Comparison of ENCODE assay signal across 10 mouse cellular contexts in the genomic region with DNA sequence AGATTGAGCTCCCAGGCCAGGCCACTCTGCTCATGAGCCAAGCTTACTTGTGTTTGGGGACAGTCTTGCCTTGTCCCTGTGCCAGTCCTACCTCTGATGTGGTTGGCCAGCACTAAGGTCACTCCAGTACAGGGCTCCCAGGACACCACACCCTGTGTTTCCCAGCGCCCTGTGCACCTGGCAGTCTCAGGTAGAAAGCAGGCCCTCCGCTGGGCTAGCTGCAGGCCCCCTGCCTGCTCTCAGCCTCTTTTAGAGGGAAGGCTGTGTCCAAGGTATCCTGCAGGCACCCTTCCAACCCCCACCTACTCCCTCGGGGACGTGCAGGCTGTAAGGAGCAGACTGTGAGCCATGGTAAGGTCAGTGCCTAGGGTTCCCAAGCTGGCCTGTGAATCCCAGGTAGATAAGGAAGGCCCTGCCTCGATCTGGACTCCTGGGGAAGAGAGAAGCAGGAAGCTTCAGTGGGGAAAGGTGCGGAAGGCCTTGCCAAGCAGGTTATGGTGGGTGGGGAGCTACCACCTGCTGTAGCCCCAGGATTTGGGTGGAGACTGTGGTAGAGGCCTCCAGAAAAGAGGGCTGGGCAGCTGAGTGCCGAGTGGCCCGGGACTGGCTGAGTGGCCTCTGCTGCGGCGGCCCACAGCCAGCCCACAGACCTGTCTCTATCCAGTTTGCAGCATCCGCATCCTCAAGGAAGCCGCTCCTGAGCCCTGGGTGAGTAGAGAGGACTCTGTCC. TPM values are rescaled to one million over a fixed set of nuclear protein-coding genes. Genes with fewer than 3 reads are reported as not detected.
A peak's percentile ranks its signal among the peaks of the same experiment; 100 is the strongest.
DNase-seq lines count a peak whose midpoint lies in the region; ATAC-seq lines count a peak whose summit lies in the region.
"Had no signal": no experiment of that assay in that cellular context is flagged by ENCODE, and none has a peak within 500 bp of the region (broad histone marks: within the 10 kb centered on the region; RNA-seq: fewer than 3 reads in every experiment).

No protein-coding gene starts in this region.

- H3K4me2 ChIP-seq in forebrain, embryonic 14.5 days (ENCODE audit: low read length), result no peak overlapping the region
- H3K4me2 ChIP-seq in forebrain, embryonic 16.5 days (ENCODE audit: low read length), result no peak overlapping the region
- no peak overlapping the region for H3K4me2 ChIP-seq in kidney, embryonic 16.5 days (replicated peaks; ENCODE audit: low read depth, low read length)
- no peak overlapping the region for H3K4me2 ChIP-seq in midbrain, embryonic 11.5 days
- H3K4me2 ChIP-seq: heart, embryonic 11.5 days had no signal

- no peak overlapping the region for H3K4me3 ChIP-seq in forebrain, embryonic 14.5 days (ENCODE audit: low read depth, low read length)
- H3K4me3 ChIP-seq in forebrain, embryonic 16.5 days (replicated peaks; ENCODE audit: low read length), result no peak overlapping the region
- H3K4me3 ChIP-seq in kidney, embryonic 16.5 days (ENCODE audit: low read length), result no peak overlapping the region
- H3K4me3 ChIP-seq in midbrain, embryonic 11.5 days (ENCODE audit: low read depth, low read length), result no peak overlapping the region

- DNase-seq in forebrain, embryonic 14.5 days (ENCODE audit: low spot score), result no peak
- no peak for DNase-seq in kidney, postnatal 10 days
- peak; percentile 70 for DNase-seq in urinary bladder, postnatal 14 days (ENCODE audit: low spot score)
- DNase-seq in urinary bladder, postnatal 10 days (ENCODE audit: low spot score), result no peak
- DNase-seq in right cerebral cortex, postnatal 36 days (ENCODE audit: low spot score in 2 of 2), result no peak
- no peak for DNase-seq in midbrain, embryonic 11.5 days (ENCODE audit: low spot score, missing footprints)
- DNase-seq: kidney, adult 18-20 months had no signal

- no peaks in the 10 kb centered on the region for H3K4me1 ChIP-seq in forebrain, embryonic 14.5 days (ENCODE audit: control insufficient read depth, insufficient read depth, low read length)
- no peaks in the 10 kb centered on the region for H3K4me1 ChIP-seq in forebrain, embryonic 16.5 days (replicated peaks; ENCODE audit: control insufficient read depth, insufficient read depth, low read length)
- peaks cover 16% of the 10 kb centered on the region for H3K4me1 ChIP-seq in kidney, embryonic 16.5 days (ENCODE audit: insufficient read depth, low read length)
- no peaks in the 10 kb centered on the region for H3K4me1 ChIP-seq in midbrain, embryonic 11.5 days (ENCODE audit: control insufficient read depth, insufficient read depth, low read length)

- H3K27ac ChIP-seq in forebrain, embryonic 14.5 days (ENCODE audit: low read depth, low read length), result 0 out of 2 replicates have a peak overlapping the region, but pooled peaks have one; percentile 2
- H3K27ac ChIP-seq in forebrain, embryonic 16.5 days (ENCODE audit: low read length), result no peak overlapping the region
- peak overlapping the region; percentile 27 for H3K27ac ChIP-seq in kidney, embryonic 16.5 days (ENCODE audit: low read length)
- H3K27ac ChIP-seq in midbrain, embryonic 11.5 days (ENCODE audit: low read depth, low read length), result no peak overlapping the region

- no peaks in the 10 kb centered on the region for H3K36me3 ChIP-seq in forebrain, embryonic 14.5 days (ENCODE audit: control insufficient read depth, insufficient read depth, low read length)
- H3K36me3 ChIP-seq in forebrain, embryonic 16.5 days (ENCODE audit: control insufficient read depth, insufficient read depth), result no peaks in the 10 kb centered on the region
- H3K36me3 ChIP-seq in kidney, embryonic 16.5 days (ENCODE audit: insufficient read depth, low read length), result no peaks in the 10 kb centered on the region
- H3K36me3 ChIP-seq in midbrain, embryonic 11.5 days (ENCODE audit: control insufficient read depth, insufficient read depth, low read length), result no peaks in the 10 kb centered on the region

- H3K9me3 ChIP-seq in forebrain, embryonic 14.5 days (replicated peaks; ENCODE audit: control insufficient read depth, low read length), result no peaks in the 10 kb centered on the region
- no peaks in the 10 kb centered on the region for H3K9me3 ChIP-seq in forebrain, embryonic 16.5 days (ENCODE audit: control insufficient read depth, low read length)
- no peaks in the 10 kb centered on the region for H3K9me3 ChIP-seq in kidney, embryonic 16.5 days (ENCODE audit: low read length)
- no peaks in the 10 kb centered on the region for H3K9me3 ChIP-seq in midbrain, embryonic 11.5 days (ENCODE audit: control insufficient read depth, low read length)

- WGBS in forebrain, embryonic 14.5 days, result 79% methylated on average over 12 of the region's 12 CpGs
- WGBS in forebrain, embryonic 16.5 days, result 88% methylated on average over 12 of the region's 12 CpGs
- WGBS in kidney, embryonic 16.5 days, result 82% methylated on average over 12 of the region's 12 CpGs
- WGBS in midbrain, embryonic 11.5 days, result 78% methylated on average over 12 of the region's 12 CpGs

- no peak overlapping the region for H3K9ac ChIP-seq in forebrain, embryonic 14.5 days (ENCODE audit: low read length)
- no peak overlapping the region for H3K9ac ChIP-seq in forebrain, embryonic 16.5 days (replicated peaks; ENCODE audit: low read depth, low read length)
- no peak overlapping the region for H3K9ac ChIP-seq in kidney, embryonic 16.5 days (replicated peaks; ENCODE audit: low read length)
- H3K9ac ChIP-seq in midbrain, embryonic 11.5 days (ENCODE audit: low read length), result no peak overlapping the region

- no peaks in the 10 kb centered on the region for H3K27me3 ChIP-seq in forebrain, embryonic 14.5 days (replicated peaks; ENCODE audit: control insufficient read depth, insufficient read depth, low read length)
- no peaks in the 10 kb centered on the region for H3K27me3 ChIP-seq in forebrain, embryonic 16.5 days (replicated peaks; ENCODE audit: control insufficient read depth, insufficient read depth, low read length)
- H3K27me3 ChIP-seq in kidney, embryonic 16.5 days (ENCODE audit: insufficient read depth, low read length), result no peaks in the 10 kb centered on the region
- H3K27me3 ChIP-seq in midbrain, embryonic 11.5 days (ENCODE audit: control insufficient read depth, insufficient read depth, low read length), result no peaks in the 10 kb centered on the region

- ATAC-seq in forebrain, embryonic 14.5 days, result no peak
- no peak for ATAC-seq in forebrain, embryonic 16.5 days
- ATAC-seq in kidney, embryonic 16.5 days (ENCODE audit: low FRiP score, low TSS enrichment), result peak; percentile 25
- ATAC-seq in midbrain, embryonic 11.5 days (ENCODE audit: low FRiP score), result no peak

RNA-seq across cellular contexts. Expression of a gene that starts 39.2 kb away (rescaled TPM):
- polyA plus RNA-seq in forebrain, embryonic 14.5 days (2014; fragmentation: Nextera tagmentation; extraction: Ambion mirVana), result 1.7 and 1.8 TPM in 2 replicates
- polyA plus RNA-seq in forebrain, embryonic 16.5 days (2015; fragmentation: Nextera tagmentation; extraction: Ambion mirVana), result 1.2 and 1.3 TPM in 2 replicates
- polyA plus RNA-seq in kidney, embryonic 16.5 days (2015; fragmentation: Nextera tagmentation; extraction: Ambion mirVana), result 2.1 and 2.2 TPM in 2 replicates
- 1.7 and 1.8 TPM in 2 replicates for polyA plus RNA-seq in midbrain, embryonic 11.5 days (2014; fragmentation: Nextera tagmentation; extraction: Ambion mirVana)

RNA-seq across cellular contexts. Expression of a gene that starts 41.6 kb away (rescaled TPM):
- 21.7 and 24.5 TPM in 2 replicates for polyA plus RNA-seq in forebrain, embryonic 14.5 days (2014; fragmentation: Nextera tagmentation; extraction: Ambion mirVana)
- 20.9 and 25.0 TPM in 2 replicates for polyA plus RNA-seq in forebrain, embryonic 16.5 days (2015; fragmentation: Nextera tagmentation; extraction: Ambion mirVana)
- 32.3 and 34.0 TPM in 2 replicates for polyA plus RNA-seq in kidney, embryonic 16.5 days (2015; fragmentation: Nextera tagmentation; extraction: Ambion mirVana)
- 18.5 and 19.5 TPM in 2 replicates for polyA plus RNA-seq in midbrain, embryonic 11.5 days (2014; fragmentation: Nextera tagmentation; extraction: Ambion mirVana)

RNA-seq across cellular contexts. Expression of a gene that starts 56.6 kb away (rescaled TPM):
- 360 and 532 TPM in 2 replicates for polyA plus RNA-seq in forebrain, embryonic 14.5 days (2014; fragmentation: Nextera tagmentation; extraction: Ambion mirVana)
- 354 and 367 TPM in 2 replicates for polyA plus RNA-seq in forebrain, embryonic 16.5 days (2015; fragmentation: Nextera tagmentation; extraction: Ambion mirVana)
- 543 and 653 TPM in 2 replicates for polyA plus RNA-seq in kidney, embryonic 16.5 days (2015; fragmentation: Nextera tagmentation; extraction: Ambion mirVana)
- 465 and 471 TPM in 2 replicates for polyA plus RNA-seq in midbrain, embryonic 11.5 days (2014; fragmentation: Nextera tagmentation; extraction: Ambion mirVana)

Comparison
In these comparisons a context has a peak if more than half of its experiments do, and no peak if none do; other contexts are left out.
1. H3K27ac ChIP-seq: peak in forebrain, embryonic 14.5 days (single experiment) and kidney, embryonic 16.5 days (single experiment); none in forebrain, embryonic 16.5 days (single experiment) and midbrain, embryonic 11.5 days (single experiment).